ENCODE assay signal across 8 mouse cellular contexts in genomic region chr5:65950236-65950635, GRCm38 (mm10). TPM values are rescaled to one million over a fixed set of nuclear protein-coding genes. Genes with fewer than 3 reads are reported as not detected.
DNase-seq lines count a peak whose midpoint lies in the region; ATAC-seq and TF ChIP-seq lines count a peak whose summit lies in the region.

No protein-coding gene starts in this region.

- 7% methylated on average over 6 of the region's 6 CpGs for WGBS in neural tube, embryonic 14.5 days

- no peaks in the 10 kb centered on the region for H3K79me2 ChIP-seq in CH12.LX (replicated peaks; ENCODE audit: control insufficient read depth, extremely low read depth, insufficient read depth, poor library complexity, severe bottlenecking)

- dilution Hi-C loops in CH12.LX (cut with MboI; ENCODE audit: extremely low pct_ligation_motif_present, extremely low pct_unique_long_range_greater_than_20kb, low sequenced_read_pairs) = no loop called here

- H3K36me3 ChIP-seq in CH12.LX (replicated peaks in 1 of 2; ENCODE audit: control insufficient read depth in 1 of 2, insufficient read depth in 1 of 2, low read length in 1 of 2) = no peaks in the 10 kb centered on the region
- no peaks in the 10 kb centered on the region for H3K36me3 ChIP-seq in neural tube, embryonic 14.5 days (ENCODE audit: control insufficient read depth, insufficient read depth, low read length)

- DNase-seq in CH12.LX (ENCODE audit: extremely low read depth) = peak; percentile 39
- DNase-seq in Muller cell, postnatal 12 days (ENCODE audit: inconsistent ontology term) = peak; percentile 76
- DNase-seq in forelimb bud, embryonic 11.5 days (ENCODE audit: low read depth, low spot score) = peak; percentile 61
- DNase-seq in layer of hippocampus, postnatal 25 days (ENCODE audit: extremely low spot score in 1 of 2, low spot score in 1 of 2) = peak; percentile 19 to 24
- DNase-seq in cerebellum, adult 11 months = no peak
- DNase-seq in heart, adult 18-20 months = no peak
- DNase-seq in heart, adult 9 months (ENCODE audit: low spot score in 2 of 2) = no peak

- TF ChIP-seq POLR2A in CH12.LX (IDR thresholded peaks at IDR 0.05; ENCODE audit: low read depth, low read length) = no peak

- H3K4me3 ChIP-seq in CH12.LX (replicated peaks in 1 of 3; ENCODE audit: low read depth in 2 of 3, low read length in 2 of 3, poor library complexity in 1 of 3) = no peak overlapping the region
- no peak overlapping the region for H3K4me3 ChIP-seq in neural tube, embryonic 14.5 days (ENCODE audit: low read depth, low read length)

- in situ Hi-C loops in CH12.LX (cut with MboI; ENCODE audit: low pct_ligation_motif_present, low pct_unique_long_range_greater_than_20kb, low sequenced_read_pairs) = loop anchor here (25.0 kb wide), 1 partner anchor 287 kb away; no protein-coding TSS in a partner anchor

- TF ChIP-seq CTCF in CH12.LX (conservative IDR thresholded peaks at IDR 0.05 in 1 of 2, IDR thresholded peaks at IDR 0.05 in 1 of 2; ENCODE audit: low read depth in 2 of 2, low read length in 2 of 2) = no peak

- peaks cover 0 to 17% of the 10 kb centered on the region in 2 experiments; a peak in 2 of 4 replicates for H3K4me1 ChIP-seq in CH12.LX (ENCODE audit: control insufficient read depth in 1 of 2, insufficient read depth in 2 of 2)
- peaks cover 10% of the 10 kb centered on the region for H3K4me1 ChIP-seq in neural tube, embryonic 14.5 days (ENCODE audit: control insufficient read depth, insufficient read depth, low read length)

- no peak for TF ChIP-seq RAD21 in CH12.LX (IDR thresholded peaks at IDR 0.05; ENCODE audit: low read depth, low read length)

- no peak for TF ChIP-seq EP300 in CH12.LX (IDR thresholded peaks at IDR 0.05; ENCODE audit: low read length)

- H3K27ac ChIP-seq in CH12.LX (ENCODE audit: insufficient read depth, low read depth) = no peak overlapping the region
- H3K27ac ChIP-seq in neural tube, embryonic 14.5 days (ENCODE audit: low read depth, low read length) = peak overlapping the region; percentile 85

- no peak overlapping the region for H3K4me2 ChIP-seq in CH12.LX (ENCODE audit: insufficient read depth, low read depth, poor library complexity, severe bottlenecking)
- peak overlapping the region; percentile 37; the same call in 1 of the 2 replicates for H3K4me2 ChIP-seq in neural tube, embryonic 14.5 days (ENCODE audit: low read depth, low read length)

- no peaks in the 10 kb centered on the region for H3K9me3 ChIP-seq in CH12.LX (replicated peaks; ENCODE audit: low read length)
- H3K9me3 ChIP-seq in neural tube, embryonic 14.5 days (ENCODE audit: control insufficient read depth, low read length) = no peaks in the 10 kb centered on the region

- H3K9ac ChIP-seq in CH12.LX (ENCODE audit: insufficient read depth, low read depth) = no peak overlapping the region; the same call in 1 of the 2 replicates
- H3K9ac ChIP-seq in neural tube, embryonic 14.5 days (replicated peaks; ENCODE audit: low read depth, low read length) = no peak overlapping the region; the same call in 1 of the 2 replicates

- ATAC-seq in neural tube, embryonic 14.5 days (ENCODE audit: low read depth) = peak; percentile 79

- no peaks in the 10 kb centered on the region for H3K27me3 ChIP-seq in CH12.LX (replicated peaks)
- H3K27me3 ChIP-seq in neural tube, embryonic 14.5 days (ENCODE audit: control insufficient read depth, insufficient read depth, low read length) = no peaks in the 10 kb centered on the region

TF ChIP-seq in CH12.LX, 34 proteins besides CTCF, POLR2A, EP300 and RAD21:
- TF ChIP-seq E2F4 (IDR thresholded peaks at IDR 0.05; ENCODE audit: insufficient replicate concordance, low read depth, low read length) (no peak), RCOR1 (conservative IDR thresholded peaks at IDR 0.05; ENCODE audit: low read depth, low read length) (no peak), JUND (conservative IDR thresholded peaks at IDR 0.05; ENCODE audit: low read depth, low read length) (no peak)

RNA-seq across cellular contexts. Expression of gene Chrna9, which starts 15.5 kb away (rescaled TPM):
- total RNA-seq in CH12.LX (2012; rRNA removed) (not detected in 2 replicates), CH12.LX (2014; rRNA removed) (not detected in 2 replicates)
- 0.57 TPM in 1 of 2 replicates, not detected in the other for polyA plus RNA-seq in CH12.LX (2012; ENCODE audit: insufficient read length, low read depth)
- total RNA-seq in layer of hippocampus, postnatal 25 days (2021) = not detected
- not detected in 2 replicates for polyA plus RNA-seq in neural tube, embryonic 14.5 days (2014; fragmentation: Nextera tagmentation; extraction: Ambion mirVana)
- not detected for total RNA-seq in heart, adult 18-20 months (2021)

RNA-seq across cellular contexts. Expression of gene 9130230L23Rik, which starts 53.8 kb away (rescaled TPM):
- total RNA-seq in CH12.LX (2012; rRNA removed) = 0.30 and 0.38 TPM in 2 replicates
- not detected in 2 replicates for total RNA-seq in CH12.LX (2014; rRNA removed)
- 0.20 and 0.35 TPM in 2 replicates for polyA plus RNA-seq in CH12.LX (2012; ENCODE audit: insufficient read length, low read depth)
- not detected for total RNA-seq in layer of hippocampus, postnatal 25 days (2021)
- not detected in 2 replicates for polyA plus RNA-seq in neural tube, embryonic 14.5 days (2014; fragmentation: Nextera tagmentation; extraction: Ambion mirVana)
- total RNA-seq in heart, adult 18-20 months (2021) = not detected

Comparison
In these comparisons a context has a peak if more than half of its experiments do, and no peak if none do; other contexts are left out.
1. DNase-seq: peak in CH12.LX (single experiment), Muller cell, postnatal 12 days (single experiment), forelimb bud, embryonic 11.5 days (single experiment) and layer of hippocampus, postnatal 25 days (2 of 2); none in cerebellum, adult 11 months (single experiment), heart, adult 18-20 months (0 of 2) and heart, adult 9 months (0 of 2).